Mouse (Mus musculus): ENCODE results near the gene C7.

Gene C7

GRCm38 (mm10) chr15:5002903-5003302 lies 60.6 kb downstream of the C7 start:
- no peak for DNase-seq (ENCODE audit: low read depth, low spot score)

- no peak for DNase-seq (ENCODE audit: low read depth, low spot score)
These were observed 90.2 kb downstream of the C7 start for GRCm38 (mm10) chr15:4973355-4973754.

Measured in A20 (cell line).